Mouse (Mus musculus): Measurements from ENCODE around the gene Dlg4. TPM values are rescaled to one million over a fixed set of nuclear protein-coding genes. Genes with fewer than 3 reads are reported as not detected.
A peak's percentile ranks its signal among the peaks of the same experiment; 100 is the strongest.

Gene Dlg4
- 9.3 and 13.2 TPM in 2 replicates for polyA plus RNA-seq (2015; fragmentation: Nextera tagmentation; extraction: Ambion mirVana)

GRCm38 (mm10) chr11:70016669-70017068 is at the start of gene Dlg4:
Dlg4 (plus strand) TSS chr11:70016942.
- Histone ChIP-seq H3K27ac (ENCODE audit: low read length) (peak within 1 kb of the TSS; percentile 78), H3K9me3 (ENCODE audit: low read length) (no peaks in the 10 kb centered on the region), H3K9ac (replicated peaks; ENCODE audit: low read length) (peak within 1 kb of the TSS; percentile 85), H3K4me2 (replicated peaks; ENCODE audit: low read depth, low read length) (peak within 1 kb of the TSS; percentile 94), H3K4me3 (ENCODE audit: low read length) (peak within 1 kb of the TSS; percentile 74), H3K36me3 (ENCODE audit: insufficient read depth, low read length) (peaks cover 19% of the 10 kb centered on the region), H3K27me3 (ENCODE audit: insufficient read depth, low read length) (no peaks in the 10 kb centered on the region), H3K4me1 (ENCODE audit: insufficient read depth, low read length) (peaks cover 53% of the 10 kb centered on the region)
- WGBS: 66% methylated on average over 3 of the region's 3 CpGs
- no peak for ATAC-seq (ENCODE audit: low FRiP score, low TSS enrichment)

- H3K4me1 ChIP-seq (ENCODE audit: insufficient read depth, low read length): peaks cover 16% of the 10 kb centered on the region; the same call in 1 of the 2 replicates
- peaks cover 28% of the 10 kb centered on the region for H3K27me3 ChIP-seq (ENCODE audit: insufficient read depth, low read length)
- H3K36me3 ChIP-seq (ENCODE audit: insufficient read depth, low read length): peaks cover 35% of the 10 kb centered on the region
- 73% methylated on average over 4 of the region's 4 CpGs for WGBS
- H3K9me3 ChIP-seq (ENCODE audit: low read length): no peaks in the 10 kb centered on the region
- ATAC-seq (ENCODE audit: low FRiP score, low TSS enrichment): no peak
- no peak overlapping the region for H3K4me2 ChIP-seq (replicated peaks; ENCODE audit: low read depth, low read length)
- no peak overlapping the region for H3K9ac ChIP-seq (replicated peaks; ENCODE audit: low read length)
- H3K4me3 ChIP-seq (ENCODE audit: low read length): no peak overlapping the region
- H3K27ac ChIP-seq (ENCODE audit: low read length): peak overlapping the region; percentile 35
Measured at GRCm38 (mm10) chr11:69968793-69969192, 47.9 kb upstream of the Dlg4 start.

GRCm38 (mm10) chr11:69970222-69970621 is 46.5 kb upstream of the Dlg4 start:
- Histone ChIP-seq H3K9ac (replicated peaks; ENCODE audit: low read length) (no peak overlapping the region), H3K4me1 (ENCODE audit: insufficient read depth, low read length) (peaks cover 16% of the 10 kb centered on the region; the same call in 1 of the 2 replicates), H3K9me3 (ENCODE audit: low read length) (no peaks in the 10 kb centered on the region), H3K27ac (ENCODE audit: low read length) (peak overlapping the region; percentile 19), H3K27me3 (ENCODE audit: insufficient read depth, low read length) (peaks cover 15% of the 10 kb centered on the region), H3K4me2 (replicated peaks; ENCODE audit: low read depth, low read length) (no peak overlapping the region), H3K4me3 (ENCODE audit: low read length) (no peak overlapping the region), H3K36me3 (ENCODE audit: insufficient read depth, low read length) (peaks cover 49% of the 10 kb centered on the region)
- 57% methylated on average over 6 of the region's 6 CpGs for WGBS
- no peak for ATAC-seq (ENCODE audit: low FRiP score, low TSS enrichment)

- no peak overlapping the region for H3K4me3 ChIP-seq (ENCODE audit: low read length)
- WGBS: 75% methylated on average over 3 of the region's 3 CpGs
- no peak for ATAC-seq (ENCODE audit: low FRiP score, low TSS enrichment)
Measured at GRCm38 (mm10) chr11:69970775-69971174, 46.0 kb upstream of the Dlg4 start.

GRCm38 (mm10) chr11:69974907-69975306 is 41.8 kb upstream of the Dlg4 start:
- Histone ChIP-seq H3K27ac (ENCODE audit: low read length) (no peak overlapping the region), H3K4me1 (ENCODE audit: insufficient read depth, low read length) (peaks cover 13% of the 10 kb centered on the region), H3K4me2 (replicated peaks; ENCODE audit: low read depth, low read length) (no peak overlapping the region), H3K9ac (replicated peaks; ENCODE audit: low read length) (no peak overlapping the region), H3K27me3 (ENCODE audit: insufficient read depth, low read length) (no peaks in the 10 kb centered on the region), H3K4me3 (ENCODE audit: low read length) (no peak overlapping the region), H3K36me3 (ENCODE audit: insufficient read depth, low read length) (peaks cover 53% of the 10 kb centered on the region), H3K9me3 (ENCODE audit: low read length) (no peaks in the 10 kb centered on the region)
- no peak for ATAC-seq (ENCODE audit: low FRiP score, low TSS enrichment)
- WGBS: 98% methylated on average over 2 of the region's 2 CpGs

More at GRCm38 (mm10) chr11:69970775-69971174, 46.0 kb upstream of the Dlg4 start:
- H3K27ac ChIP-seq (ENCODE audit: low read length): peak overlapping the region; percentile 19
- peaks cover 16% of the 10 kb centered on the region; the same call in 1 of the 2 replicates for H3K4me1 ChIP-seq (ENCODE audit: insufficient read depth, low read length)
- H3K9ac ChIP-seq (replicated peaks; ENCODE audit: low read length): no peak overlapping the region
- H3K27me3 ChIP-seq (ENCODE audit: insufficient read depth, low read length): peaks cover 9% of the 10 kb centered on the region
- peaks cover 53% of the 10 kb centered on the region for H3K36me3 ChIP-seq (ENCODE audit: insufficient read depth, low read length)
- no peak overlapping the region for H3K4me2 ChIP-seq (replicated peaks; ENCODE audit: low read depth, low read length)
- no peaks in the 10 kb centered on the region for H3K9me3 ChIP-seq (ENCODE audit: low read length)

GRCm38 (mm10) chr11:69976271-69976670 is 40.5 kb upstream of the Dlg4 start:
- WGBS: 88% methylated on average over 4 of the region's 4 CpGs
- ATAC-seq (ENCODE audit: low FRiP score, low TSS enrichment): no peak
- H3K4me3 ChIP-seq (ENCODE audit: low read length): no peak overlapping the region
- no peaks in the 10 kb centered on the region for H3K9me3 ChIP-seq (ENCODE audit: low read length)
- peaks cover 9% of the 10 kb centered on the region for H3K4me1 ChIP-seq (ENCODE audit: insufficient read depth, low read length)
- peaks cover 49% of the 10 kb centered on the region for H3K36me3 ChIP-seq (ENCODE audit: insufficient read depth, low read length)
- no peaks in the 10 kb centered on the region for H3K27me3 ChIP-seq (ENCODE audit: insufficient read depth, low read length)
- H3K9ac ChIP-seq (replicated peaks; ENCODE audit: low read length): no peak overlapping the region
- H3K27ac ChIP-seq (ENCODE audit: low read length): no peak overlapping the region
- no peak overlapping the region for H3K4me2 ChIP-seq (replicated peaks; ENCODE audit: low read depth, low read length)

GRCm38 (mm10) chr11:69979827-69980195 is 36.9 kb upstream of the Dlg4 start:
- peaks cover 28% of the 10 kb centered on the region for H3K4me1 ChIP-seq (ENCODE audit: insufficient read depth, low read length)
- H3K9me3 ChIP-seq (ENCODE audit: low read length): no peaks in the 10 kb centered on the region
- peak overlapping the region; percentile 99 for H3K27ac ChIP-seq (ENCODE audit: low read length)
- H3K27me3 ChIP-seq (ENCODE audit: insufficient read depth, low read length): no peaks in the 10 kb centered on the region
- 2% methylated on average over 16 of the region's 16 CpGs for WGBS
- H3K4me3 ChIP-seq (ENCODE audit: low read length): peak overlapping the region; percentile 100
- no peak for ATAC-seq (ENCODE audit: low FRiP score, low TSS enrichment)
- peak overlapping the region; percentile 84 for H3K4me2 ChIP-seq (replicated peaks; ENCODE audit: low read depth, low read length)
- H3K9ac ChIP-seq (replicated peaks; ENCODE audit: low read length): peak overlapping the region; percentile 99
- H3K36me3 ChIP-seq (ENCODE audit: insufficient read depth, low read length): peaks cover 37% of the 10 kb centered on the region

GRCm38 (mm10) chr11:69980196-69981140 is 36.3 kb upstream of the Dlg4 start:
- ATAC-seq (ENCODE audit: low FRiP score, low TSS enrichment): peak; percentile 94

GRCm38 (mm10) chr11:69981141-69981762 is 35.5 kb upstream of the Dlg4 start, which contains the start of gene Ctdnep1:
Ctdnep1 (plus strand) TSS chr11:69981156.
- peaks cover 38% of the 10 kb centered on the region for H3K36me3 ChIP-seq (ENCODE audit: insufficient read depth, low read length)
- H3K27me3 ChIP-seq (ENCODE audit: insufficient read depth, low read length): no peaks in the 10 kb centered on the region
- no peaks in the 10 kb centered on the region for H3K9me3 ChIP-seq (ENCODE audit: low read length)
- peaks cover 28% of the 10 kb centered on the region for H3K4me1 ChIP-seq (ENCODE audit: insufficient read depth, low read length)
- H3K27ac ChIP-seq (ENCODE audit: low read length): peak within 1 kb of the TSS; percentile 99
- peak; percentile 36 for ATAC-seq (ENCODE audit: low FRiP score, low TSS enrichment)
- H3K4me3 ChIP-seq (ENCODE audit: low read length): peak within 1 kb of the TSS; percentile 100
- 0% methylated on average over 43 of the region's 43 CpGs for WGBS
- peak within 1 kb of the TSS; percentile 99 for H3K9ac ChIP-seq (replicated peaks; ENCODE audit: low read length)
- H3K4me2 ChIP-seq (replicated peaks; ENCODE audit: low read depth, low read length): peak within 1 kb of the TSS; percentile 86

More at GRCm38 (mm10) chr11:69980196-69981140, 36.3 kb upstream of the Dlg4 start:
- 0% methylated on average over 39 of the region's 60 CpGs for WGBS
- peaks cover 28% of the 10 kb centered on the region for H3K4me1 ChIP-seq (ENCODE audit: insufficient read depth, low read length)
- H3K27ac ChIP-seq (ENCODE audit: low read length): peak overlapping the region; percentile 99
- H3K9ac ChIP-seq (replicated peaks; ENCODE audit: low read length): peak overlapping the region; percentile 99
- H3K4me2 ChIP-seq (replicated peaks; ENCODE audit: low read depth, low read length): peak overlapping the region; percentile 86
- H3K4me3 ChIP-seq (ENCODE audit: low read length): peak overlapping the region; percentile 100
- H3K36me3 ChIP-seq (ENCODE audit: insufficient read depth, low read length): peaks cover 37% of the 10 kb centered on the region
- H3K27me3 ChIP-seq (ENCODE audit: insufficient read depth, low read length): no peaks in the 10 kb centered on the region
- H3K9me3 ChIP-seq (ENCODE audit: low read length): no peaks in the 10 kb centered on the region

Data from kidney, embryonic 16.5 days (tissue).